Mouse (Mus musculus) MEL (cell line): ENCODE measurements at regions not wholly inside any gene's neighbourhood (a gene's known extent, or its start where the extent isn't known, plus 50 kb on each side); places are given as distances from the start of the nearest gene placed in this dataset.

Experiments
- DNase-seq: peaks from one replicate; pipeline ENCODE4 v3.0.0; 2011; ENCODE audit warnings: low read depth, low spot score
- H3K27ac ChIP-seq: 2 replicates; pipeline ENCODE4 v1.5.1; 2012; ENCODE audit warnings: low read depth, mild to moderate bottlenecking, control low read depth, low read length, moderate library complexity; ENCODE audit not compliant: control insufficient read depth
- H3K27me3 ChIP-seq, 2 experiments: fragments of 150-350 bp in 1 of 2; sonication (generic) in 1 of 2; 2 replicates each; pipeline ENCODE4 v1.6.1; 2012; ENCODE audit warnings: low read length in 2 of 2, mild to moderate bottlenecking in 2 of 2, improper control_type of control experiment in 1 of 2, moderate library complexity in 1 of 2; ENCODE audit not compliant: insufficient read depth in 2 of 2, control insufficient read depth in 1 of 2
- H3K36me3 ChIP-seq, 2 experiments: 2 replicates each; pipeline ENCODE4 v1.6.1; 2012 to 2014; ENCODE audit warnings: low read length in 2 of 2, improper control_type of control experiment in 1 of 2, inconsistent platforms in 1 of 2, mild to moderate bottlenecking in 1 of 2; ENCODE audit not compliant: insufficient read depth in 2 of 2, control insufficient read depth in 1 of 2
- H3K4me1 ChIP-seq, 2 experiments: fragments of 150-350 bp in 1 of 2; sonication (generic) in 1 of 2; 2 replicates each; pipeline ENCODE4 v1.6.1; 2012; ENCODE audit warnings: low read length in 2 of 2, improper control_type of control experiment in 1 of 2, mild to moderate bottlenecking in 1 of 2; ENCODE audit not compliant: insufficient read depth in 2 of 2, control insufficient read depth in 1 of 2
- H3K4me3 ChIP-seq, 2 experiments: fragments of 150-350 bp in 1 of 2; sonication (generic) in 1 of 2; 2 replicates each; pipeline ENCODE4 v1.5.1; 2012; ENCODE audit warnings: low read depth in 2 of 2, low read length in 2 of 2, mild to moderate bottlenecking in 2 of 2, moderate library complexity in 2 of 2, control low read depth in 1 of 2, improper control_type of control experiment in 1 of 2; ENCODE audit not compliant: control insufficient read depth in 1 of 2, insufficient read depth in 1 of 2
- H3K79me2 ChIP-seq: 2 replicates; pipeline ENCODE4 v1.6.1; 2012; ENCODE audit warnings: mild to moderate bottlenecking, low read length, moderate library complexity; ENCODE audit not compliant: control insufficient read depth, poor library complexity, insufficient read depth
- H3K9ac ChIP-seq: 2 replicates; pipeline ENCODE4 v1.6.1; 2012; ENCODE audit warnings: low read depth, mild to moderate bottlenecking, control low read depth, low read length, moderate library complexity; ENCODE audit not compliant: control insufficient read depth, poor library complexity, severe bottlenecking
- H3K9me3 ChIP-seq: fragments of 150-350 bp; sonication (generic); replicated peaks from 2 replicates; pipeline ENCODE4 v1.6.1; 2012; ENCODE audit warnings: mild to moderate bottlenecking, low read length, improper control_type of control experiment, moderate library complexity; ENCODE audit not compliant: insufficient read depth
- CHD1 ChIP-seq: IDR thresholded peaks from 2 replicates; pipeline ENCODE4 v1.6.1; 2012; ENCODE audit warnings: low read depth, mild to moderate bottlenecking, inconsistent platforms, low read length, improper control_type of control experiment
- CHD2 ChIP-seq: IDR thresholded peaks from 2 replicates; pipeline ENCODE4 v1.6.1; 2011; ENCODE audit warnings: low read length, improper control_type of control experiment
- CTCF ChIP-seq, 3 experiments: IDR thresholded peaks in 2 of 3; conservative IDR thresholded peaks in 1 of 3; 2 replicates each; pipeline ENCODE4 v1.5.1; 2011 to 2012; ENCODE audit warnings: low read length in 3 of 3, low read depth in 2 of 3, mild to moderate bottlenecking in 2 of 3, improper control_type of control experiment in 1 of 3, inconsistent platforms in 1 of 3, mixed read lengths in 1 of 3, moderate library complexity in 1 of 3; ENCODE audit not compliant: control insufficient read depth in 1 of 3, insufficient read depth in 1 of 3, poor library complexity in 1 of 3, severe bottlenecking in 1 of 3
- ELF1 ChIP-seq: IDR thresholded peaks from 2 replicates; pipeline ENCODE4 v1.6.1; 2014; ENCODE audit warnings: low read depth, mild to moderate bottlenecking, inconsistent platforms, low read length, improper control_type of control experiment, moderate library complexity
- EP300 ChIP-seq, 2 experiments: IDR thresholded peaks; 2 replicates each; pipeline ENCODE4 v1.6.1; 2011; ENCODE audit warnings: improper control_type of control experiment in 2 of 2, low read length in 2 of 2, low read depth in 1 of 2, mild to moderate bottlenecking in 1 of 2
- HCFC1 ChIP-seq: IDR thresholded peaks from 2 replicates; pipeline ENCODE4 v1.6.1; 2012; ENCODE audit warnings: low read depth, mild to moderate bottlenecking, inconsistent platforms, low read length, improper control_type of control experiment, moderate library complexity
- JUND ChIP-seq: IDR thresholded peaks from 2 replicates; pipeline ENCODE4 v1.6.1; 2011; ENCODE audit warnings: low read depth, mild to moderate bottlenecking, improper control_type of control experiment, low read length
- KAT2A ChIP-seq: conservative IDR thresholded peaks from 2 replicates; pipeline ENCODE4 v1.6.1; 2012; ENCODE audit warnings: low read depth, low read length, improper control_type of control experiment, inconsistent platforms
- MAFK ChIP-seq: IDR thresholded peaks from 2 replicates; pipeline ENCODE4 v1.6.1; 2011; ENCODE audit warnings: low read depth, mild to moderate bottlenecking, low read length, improper control_type of control experiment, borderline replicate concordance
- MAX ChIP-seq: IDR thresholded peaks from 2 replicates; pipeline ENCODE4 v1.6.1; 2011; ENCODE audit warnings: low read length, improper control_type of control experiment
- MAZ ChIP-seq: IDR thresholded peaks from 2 replicates; pipeline ENCODE4 v1.6.1; 2012; ENCODE audit warnings: low read depth, mild to moderate bottlenecking, inconsistent platforms, low read length, improper control_type of control experiment
- MYC ChIP-seq: IDR thresholded peaks from 2 replicates; pipeline ENCODE4 v1.6.1; 2011; ENCODE audit warnings: low read depth, mild to moderate bottlenecking, low read length, improper control_type of control experiment, moderate library complexity
- NELFE ChIP-seq: IDR thresholded peaks from 2 replicates; pipeline ENCODE4 v1.6.1; 2011; ENCODE audit warnings: low read depth, low read length, improper control_type of control experiment
- NRF1 ChIP-seq: IDR thresholded peaks from 2 replicates; pipeline ENCODE4 v1.6.1; 2014; ENCODE audit warnings: low read depth, mild to moderate bottlenecking, inconsistent platforms, low read length, improper control_type of control experiment, moderate library complexity; ENCODE audit not compliant: poor library complexity, insufficient read depth, severe bottlenecking
- POLR2AphosphoS5 ChIP-seq: IDR thresholded peaks from 2 replicates; pipeline ENCODE4 v1.6.1; 2012; ENCODE audit warnings: low read depth, borderline replicate concordance, mild to moderate bottlenecking, inconsistent platforms, low read length, moderate library complexity, mixed read lengths
- RAD21 ChIP-seq: IDR thresholded peaks from 2 replicates; pipeline ENCODE4 v1.6.1; 2011; ENCODE audit warnings: mild to moderate bottlenecking, low read depth, low read length, improper control_type of control experiment
- SMC3 ChIP-seq: IDR thresholded peaks from 2 replicates; pipeline ENCODE4 v1.6.1; 2011; ENCODE audit warnings: low read depth, low read length, improper control_type of control experiment
- TCF12 ChIP-seq: IDR thresholded peaks from 2 replicates; pipeline ENCODE4 v1.6.1; 2014; ENCODE audit warnings: low read depth, mild to moderate bottlenecking, inconsistent platforms, low read length, improper control_type of control experiment, moderate library complexity

DNA sequence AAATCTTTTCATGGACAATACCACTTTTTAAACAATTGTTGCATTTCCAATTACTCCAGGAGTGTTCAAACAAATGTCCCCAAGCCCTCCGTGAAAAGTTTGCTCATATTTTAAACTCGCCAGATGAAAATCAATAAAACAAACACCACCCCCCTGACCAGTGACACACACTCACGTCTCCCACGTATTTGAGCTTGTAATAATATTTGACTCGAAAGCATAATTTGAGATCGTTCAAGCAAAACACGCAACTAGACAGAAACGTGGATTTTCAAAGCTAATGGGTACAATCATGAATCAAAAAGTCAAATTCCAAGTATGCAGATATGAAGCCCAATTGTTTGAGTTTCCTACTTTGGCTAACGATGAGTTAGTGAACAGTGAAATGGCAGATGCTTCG lies 65.0 kb upstream of the Otx2 start:
- Histone ChIP-seq H3K9me3 (no peaks in the 10 kb centered on the region), H3K27ac (no peak overlapping the region), H3K4me3 (no peak overlapping the region), H3K79me2 (no peaks in the 10 kb centered on the region), H3K27me3 (peaks cover 0 to 4% of the 10 kb centered on the region in 2 experiments; a peak in 2 of 4 replicates), H3K9ac (no peak overlapping the region), H3K4me1 (no peaks in the 10 kb centered on the region), H3K36me3 (no peaks in the 10 kb centered on the region)
- no peak for TF ChIP-seq POLR2AphosphoS5
- TF ChIP-seq KAT2A, result no peak
- TF ChIP-seq TCF12, result no peak
- no peak for TF ChIP-seq MAX
- TF ChIP-seq MAZ, result no peak
- no peak for TF ChIP-seq NRF1
- TF ChIP-seq RAD21, result no peak
- TF ChIP-seq SMC3, result no peak
- TF ChIP-seq CTCF (IDR thresholded peaks at IDR 0.05 in 2 of 3, conservative IDR thresholded peaks at IDR 0.05 in 1 of 3; ENCODE audit: control insufficient read depth in 1 of 3, insufficient read depth in 1 of 3, low read depth in 2 of 3, low read length in 3 of 3, poor library complexity in 1 of 3, severe bottlenecking in 1 of 3), result no peak
- no peak for TF ChIP-seq CHD2
- DNase-seq, result no peak

GRCm38 (mm10) chr14:48738213-48738612 lies 64.6 kb upstream of the Otx2 start:
- no peaks in the 10 kb centered on the region for H3K4me1 ChIP-seq
- TF ChIP-seq JUND, result no peak
- no peak for TF ChIP-seq NELFE
- TF ChIP-seq HCFC1, result no peak
- TF ChIP-seq MAFK, result no peak
- TF ChIP-seq EP300 (IDR thresholded peaks at IDR 0.05; ENCODE audit: low read depth in 1 of 2, low read length in 2 of 2), result no peak
- no peak for TF ChIP-seq MYC
- no peak for TF ChIP-seq ELF1
- TF ChIP-seq CHD1, result no peak
- TF ChIP-seq POLR2AphosphoS5, result no peak
- TF ChIP-seq, all 39 proteins: peak for 0
- H3K9ac ChIP-seq, result no peak overlapping the region
- H3K4me3 ChIP-seq, result no peak overlapping the region
- H3K27me3 ChIP-seq, result peaks cover 0 to 4% of the 10 kb centered on the region in 2 experiments; a peak in 2 of 4 replicates
- no peaks in the 10 kb centered on the region for H3K9me3 ChIP-seq
- H3K36me3 ChIP-seq, result no peaks in the 10 kb centered on the region
- no peak overlapping the region for H3K27ac ChIP-seq
- no peaks in the 10 kb centered on the region for H3K79me2 ChIP-seq
- DNase-seq, result no peak
